Mouse (Mus musculus) frontal cortex, adult (tissue): ENCODE results near the gene Rhobtb1.

Source experiments
- ATAC-seq: cut with Nextera tagmentation; 2 replicates; pipeline ENCODE4 v1.9.2; 2017; ENCODE audit warnings: mild to moderate bottlenecking, moderate library complexity, mixed read lengths; ENCODE audit not compliant: low TSS enrichment

Gene Rhobtb1

DNA sequence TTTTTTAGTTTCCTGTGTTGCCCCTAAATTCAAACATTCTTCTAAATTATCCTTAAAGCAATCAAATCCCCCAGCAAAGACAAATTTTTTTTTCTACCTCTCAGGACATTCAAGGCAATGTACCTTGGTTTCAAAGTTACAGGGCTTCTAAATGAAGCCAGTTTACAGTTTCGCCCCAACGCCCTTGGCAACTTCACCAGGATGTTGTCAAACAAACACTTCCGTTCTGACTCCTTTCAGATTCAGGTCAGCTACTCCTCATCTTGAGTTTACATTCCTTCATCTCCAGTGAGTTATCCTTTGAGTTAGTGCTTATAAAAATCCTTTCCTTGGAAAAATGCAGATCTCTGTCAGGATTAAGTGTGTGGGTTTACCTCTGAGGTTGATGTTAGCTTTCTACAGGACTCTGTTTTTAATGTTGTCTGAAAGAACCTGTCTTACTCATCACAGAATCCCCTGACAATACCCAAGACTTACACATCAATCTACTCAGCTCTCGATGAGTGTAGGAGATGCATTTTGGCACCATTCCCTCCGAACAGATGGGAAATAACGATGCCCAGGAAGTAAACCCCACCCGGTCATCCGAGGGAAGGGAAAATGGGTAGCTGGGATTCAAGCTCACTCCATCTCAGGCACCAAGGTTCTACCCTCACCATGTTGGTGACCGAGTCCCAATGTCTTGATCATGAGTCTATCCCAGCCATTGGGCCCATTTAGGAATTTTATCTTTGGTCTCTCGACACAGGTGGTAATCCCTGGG is 94.9 kb downstream of the Rhobtb1 start:
- no peak for ATAC-seq

DNA sequence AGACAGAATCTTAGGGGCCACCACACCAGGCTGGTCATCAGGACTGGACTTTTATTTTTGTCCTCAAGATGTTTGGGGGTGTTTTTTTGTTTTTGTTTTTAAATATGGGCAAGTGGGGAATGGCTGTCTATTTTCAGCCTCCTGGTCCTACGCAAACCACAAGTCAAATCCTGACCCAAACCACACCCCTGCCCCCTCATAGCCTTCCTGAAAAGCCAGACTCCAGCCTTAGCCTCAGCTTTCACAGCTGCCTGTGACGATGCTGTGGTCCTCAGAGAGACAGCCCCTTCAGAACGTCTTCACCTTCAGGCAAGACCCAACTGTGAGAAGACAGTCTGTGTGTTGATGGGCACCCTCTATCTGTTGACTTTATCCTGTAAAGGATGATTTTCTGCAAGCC is 95.5 kb downstream of the Rhobtb1 start:
- ATAC-seq: no peak

DNA sequence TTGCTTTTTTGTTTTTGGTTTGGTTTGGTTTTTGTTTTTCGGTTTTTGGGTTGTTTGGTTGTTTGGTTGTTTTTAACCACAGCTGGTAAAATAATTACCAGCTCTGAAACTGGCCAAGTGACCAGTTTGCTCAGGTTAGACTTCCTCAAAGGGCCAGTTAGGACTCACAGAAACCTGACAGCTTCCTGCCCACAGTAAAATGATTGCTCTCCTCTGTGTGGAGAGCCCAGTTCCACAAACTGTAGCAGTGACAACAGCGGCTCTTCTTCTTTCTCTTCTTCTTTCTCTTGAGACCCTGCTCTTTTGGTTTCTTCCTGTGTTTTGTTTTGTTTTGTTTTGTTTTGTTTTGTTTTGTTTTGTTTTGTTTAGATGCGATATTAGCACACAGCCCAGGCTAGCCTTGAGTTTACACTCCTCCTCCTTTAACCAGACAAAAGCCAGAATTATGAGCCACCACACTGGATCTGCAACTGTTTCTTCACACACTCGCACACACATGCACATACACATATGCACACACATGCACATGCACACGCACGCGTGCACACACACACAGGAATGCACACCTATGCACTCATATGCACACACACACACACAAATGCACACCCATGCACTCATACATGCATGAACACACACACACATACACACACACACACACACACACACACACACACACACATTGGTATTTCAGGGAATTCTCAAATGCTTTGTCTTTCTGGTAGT is 96.2 kb downstream of the Rhobtb1 start:
- ATAC-seq: no peak

- ATAC-seq: no peak
Measured at GRCm38 (mm10) chr10:69248261-69249160, 97.3 kb downstream of the Rhobtb1 start.

GRCm38 (mm10) chr10:69251254-69251653 is 100.0 kb downstream of the Rhobtb1 start:
- ATAC-seq: no peak

- ATAC-seq: no peak
Measured at GRCm38 (mm10) chr10:69252112-69253074, 101.2 kb downstream of the Rhobtb1 start.

DNA sequence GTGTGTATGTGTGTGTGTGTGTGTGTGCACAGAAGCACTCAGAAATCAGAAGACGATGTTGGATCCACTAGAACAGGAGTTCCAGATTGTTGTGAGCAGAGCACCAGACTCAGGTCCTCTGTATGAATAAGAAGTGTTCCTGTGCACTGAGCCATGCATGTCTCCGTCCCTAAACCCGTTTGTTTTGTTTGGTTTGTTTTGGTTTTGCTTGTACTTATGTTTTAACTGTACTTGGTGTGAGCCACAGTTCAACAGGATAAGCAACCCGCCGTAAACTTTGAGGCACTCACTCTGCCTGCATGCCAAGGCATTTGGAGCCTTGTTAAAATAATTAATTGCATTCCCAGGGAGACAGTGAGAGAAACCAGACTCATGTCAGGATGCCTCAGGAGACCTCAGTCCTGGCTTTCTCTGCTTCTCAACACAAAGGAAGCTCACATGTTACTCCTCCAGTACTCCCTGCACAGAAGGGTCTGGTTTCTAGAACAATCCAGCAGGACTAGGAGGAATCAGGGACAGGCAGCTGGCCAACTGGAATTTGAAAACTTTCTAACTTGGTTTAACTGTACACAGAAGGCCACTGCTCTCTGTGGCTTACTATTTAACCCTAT is 101.9 kb downstream of the Rhobtb1 start:
- no peak for ATAC-seq

DNA sequence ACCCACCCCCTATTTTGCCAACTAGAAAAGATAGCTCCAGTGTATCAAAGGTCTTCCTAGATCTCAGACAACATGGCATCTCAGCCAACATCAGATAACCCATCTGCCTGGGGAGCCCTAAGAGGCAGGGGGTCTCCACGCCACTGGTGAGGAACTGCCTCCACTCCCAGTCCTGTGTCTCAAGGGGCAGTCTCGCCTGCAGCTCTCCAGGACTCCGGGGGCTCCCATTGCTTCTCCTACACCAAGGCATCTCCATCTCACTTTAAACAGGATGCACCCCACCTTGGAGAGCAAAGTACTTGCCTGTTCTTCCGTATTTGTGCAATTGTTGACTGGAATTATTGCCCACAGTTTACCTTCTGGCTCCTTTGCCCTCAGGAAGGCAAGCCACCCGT is 102.4 kb downstream of the Rhobtb1 start:
- ATAC-seq: no peak

DNA sequence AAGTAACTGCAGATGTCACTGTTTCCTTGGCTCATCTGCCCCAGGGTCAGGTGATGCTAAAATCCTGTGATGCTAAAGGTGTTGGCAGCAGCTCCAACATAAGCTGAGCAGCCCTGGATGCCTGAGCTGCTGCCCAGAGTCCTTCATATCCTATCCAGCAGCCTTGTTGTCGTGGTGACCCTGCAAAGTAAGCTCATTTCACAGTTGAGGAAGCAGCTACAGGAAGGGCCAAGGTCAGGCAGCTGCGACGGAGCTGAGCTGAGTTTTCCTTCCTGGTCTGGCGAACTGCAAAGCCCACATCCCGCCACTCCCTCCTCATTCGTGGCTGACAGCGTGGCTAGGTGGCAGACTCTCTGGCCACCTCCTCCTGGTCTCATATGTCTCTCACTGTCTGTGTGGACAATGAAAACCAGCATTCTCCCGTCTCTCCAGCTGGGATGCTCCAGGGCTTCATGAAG is 103.2 kb downstream of the Rhobtb1 start:
- peak; percentile 27; the same call in 1 of the 2 replicates for ATAC-seq

DNA sequence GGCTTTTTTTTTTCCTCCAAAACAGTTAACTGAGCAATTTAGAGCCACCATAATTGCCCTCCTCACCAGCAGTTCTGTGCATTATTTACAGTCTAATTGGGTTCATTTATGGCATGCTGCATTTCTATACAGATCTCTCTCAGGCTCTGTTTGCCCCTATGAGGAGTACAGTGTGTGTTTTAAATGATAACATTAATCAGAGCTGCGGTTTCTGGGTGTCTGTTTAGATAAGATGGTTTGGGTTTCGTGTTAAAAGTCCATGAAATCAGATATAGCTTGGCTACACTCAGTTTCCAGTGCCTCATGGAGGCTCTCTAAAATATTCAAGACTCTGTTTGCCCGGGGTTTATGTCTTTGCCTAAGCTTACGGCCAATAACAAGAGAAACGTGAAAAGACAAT is 104.4 kb downstream of the Rhobtb1 start:
- no peak for ATAC-seq

DNA sequence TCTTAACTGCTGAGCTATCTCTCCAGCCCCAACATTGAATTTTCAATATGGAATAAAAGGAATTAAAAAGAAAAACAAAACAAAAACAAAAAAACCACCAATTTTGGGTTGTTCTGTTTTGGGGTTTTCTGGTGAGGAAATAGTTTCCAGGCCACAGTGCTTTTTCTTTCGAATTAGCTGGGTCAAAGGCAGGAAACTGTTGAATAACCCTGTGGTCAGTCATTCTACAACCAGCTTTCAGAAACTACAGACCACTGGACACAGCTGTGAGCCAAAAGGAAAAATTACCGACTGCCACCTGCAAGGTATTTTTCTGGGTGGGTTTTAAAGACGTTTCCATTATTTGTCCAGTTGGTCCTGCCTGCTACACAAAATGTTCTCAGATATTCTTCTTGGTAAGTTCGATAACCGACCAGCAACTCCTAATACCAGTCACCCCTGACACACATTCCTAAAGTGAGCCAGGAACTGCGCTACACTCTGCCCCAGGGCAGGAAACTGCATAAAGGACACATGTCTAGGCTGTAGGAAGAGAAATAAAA is 106.4 kb downstream of the Rhobtb1 start:
- no peak for ATAC-seq

DNA sequence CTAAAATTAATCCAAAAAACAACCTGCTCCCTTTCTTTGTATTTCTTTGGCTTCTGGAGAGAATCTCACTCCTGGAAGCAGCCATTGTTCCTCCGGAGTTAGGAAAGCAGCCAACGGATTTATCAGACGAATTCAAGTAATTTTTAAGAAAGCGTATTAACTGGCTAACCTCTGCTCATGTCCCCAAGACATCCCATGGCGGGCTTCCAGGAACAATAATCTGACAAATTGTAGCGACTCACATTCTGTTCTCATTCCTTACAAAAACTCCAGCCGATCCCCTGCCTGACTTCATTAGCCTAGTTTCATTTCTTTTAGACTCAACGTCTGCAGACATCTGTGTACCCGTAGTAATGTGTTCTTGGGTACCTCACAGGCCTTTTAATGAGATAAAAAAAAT is 107.4 kb downstream of the Rhobtb1 start:
- ATAC-seq: no peak

GRCm38 (mm10) chr10:69259161-69259560 is 107.9 kb downstream of the Rhobtb1 start:
- no peak for ATAC-seq

DNA sequence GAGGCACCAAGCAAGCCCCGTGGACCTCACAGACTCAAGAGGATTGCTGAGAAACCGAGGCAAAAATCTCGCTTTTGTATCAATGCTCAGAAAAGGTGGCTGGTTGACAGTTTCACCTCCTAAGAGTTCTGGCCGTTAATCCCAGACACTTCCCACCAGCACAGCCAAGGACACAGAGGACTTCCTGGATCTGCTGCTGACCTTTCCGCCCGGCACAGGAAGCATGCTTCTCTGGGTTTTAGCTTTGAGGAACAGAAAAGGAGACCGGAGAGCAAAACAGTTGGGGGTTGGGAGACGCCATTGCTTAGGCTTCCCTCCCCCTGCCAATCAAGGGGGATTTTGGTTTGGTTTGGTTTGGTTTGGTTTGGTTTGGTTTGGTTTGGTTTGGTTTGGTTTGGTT is 108.7 kb downstream of the Rhobtb1 start:
- ATAC-seq: no peak

GRCm38 (mm10) chr10:69262918-69263822 is 111.9 kb downstream of the Rhobtb1 start:
- ATAC-seq: no peak

DNA sequence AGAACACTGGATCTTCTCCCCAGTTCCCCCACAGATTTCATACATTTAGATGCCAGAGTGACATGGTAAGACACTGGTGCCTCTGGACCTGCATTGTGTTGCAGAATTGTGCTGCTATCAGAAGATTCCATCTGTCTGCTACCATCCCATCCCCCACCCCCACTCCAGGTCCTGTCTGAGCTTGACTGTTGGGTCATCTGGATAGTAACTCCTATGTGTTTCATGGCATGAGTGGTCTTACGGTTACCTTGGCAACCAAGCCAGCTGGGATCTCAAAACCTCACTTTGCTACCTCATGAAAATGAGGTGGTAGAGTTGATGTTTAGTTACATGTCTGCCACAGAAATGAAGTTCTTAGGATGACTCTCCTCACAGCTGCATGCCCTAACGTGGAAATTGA is 112.7 kb downstream of the Rhobtb1 start:
- no peak for ATAC-seq

GRCm38 (mm10) chr10:69265421-69265820 is 114.2 kb downstream of the Rhobtb1 start:
- ATAC-seq: no peak

DNA sequence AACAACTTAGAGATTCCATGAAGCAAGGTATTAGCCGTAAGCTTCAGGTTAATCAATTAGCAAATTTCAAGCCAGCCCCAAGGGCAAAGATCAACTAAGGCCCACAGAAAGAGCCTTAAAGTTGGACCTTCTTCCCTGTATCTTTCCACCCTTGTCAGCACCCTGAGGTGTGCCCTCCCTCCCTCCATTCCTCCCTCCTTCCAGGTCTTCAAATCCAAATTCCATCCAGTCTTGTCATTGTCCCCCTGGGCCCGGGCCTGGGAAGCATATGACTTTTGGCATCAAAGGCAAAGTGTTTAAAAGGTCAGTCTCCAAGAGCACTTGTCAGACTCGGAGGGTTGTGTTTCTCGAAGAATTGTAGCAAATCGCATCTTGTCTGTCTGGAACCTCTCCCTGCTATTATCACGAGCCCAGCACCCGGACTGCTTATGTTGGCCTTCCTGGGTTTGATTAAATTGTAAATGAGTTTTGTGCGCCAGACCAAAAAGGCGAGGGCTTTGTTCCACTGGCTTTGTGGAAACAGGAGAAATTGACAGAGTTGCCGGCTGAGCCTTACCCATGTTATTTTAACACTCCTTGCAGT is 116.9 kb downstream of the Rhobtb1 start:
- no peak for ATAC-seq

GRCm38 (mm10) chr10:69271436-69271835 is 120.2 kb downstream of the Rhobtb1 start:
- no peak for ATAC-seq
